Mouse (Mus musculus) naive thymus-derived CD4-positive, alpha-beta T cell, adult 2 months (primary cell): Measurements from ENCODE around the gene Slc25a19.

Experiments used
- DNase-seq: peaks from one replicate; pipeline ENCODE4 v3.0.0-alpha.2; 2011; ENCODE audit warnings: low read depth

Gene Slc25a19

DNA sequence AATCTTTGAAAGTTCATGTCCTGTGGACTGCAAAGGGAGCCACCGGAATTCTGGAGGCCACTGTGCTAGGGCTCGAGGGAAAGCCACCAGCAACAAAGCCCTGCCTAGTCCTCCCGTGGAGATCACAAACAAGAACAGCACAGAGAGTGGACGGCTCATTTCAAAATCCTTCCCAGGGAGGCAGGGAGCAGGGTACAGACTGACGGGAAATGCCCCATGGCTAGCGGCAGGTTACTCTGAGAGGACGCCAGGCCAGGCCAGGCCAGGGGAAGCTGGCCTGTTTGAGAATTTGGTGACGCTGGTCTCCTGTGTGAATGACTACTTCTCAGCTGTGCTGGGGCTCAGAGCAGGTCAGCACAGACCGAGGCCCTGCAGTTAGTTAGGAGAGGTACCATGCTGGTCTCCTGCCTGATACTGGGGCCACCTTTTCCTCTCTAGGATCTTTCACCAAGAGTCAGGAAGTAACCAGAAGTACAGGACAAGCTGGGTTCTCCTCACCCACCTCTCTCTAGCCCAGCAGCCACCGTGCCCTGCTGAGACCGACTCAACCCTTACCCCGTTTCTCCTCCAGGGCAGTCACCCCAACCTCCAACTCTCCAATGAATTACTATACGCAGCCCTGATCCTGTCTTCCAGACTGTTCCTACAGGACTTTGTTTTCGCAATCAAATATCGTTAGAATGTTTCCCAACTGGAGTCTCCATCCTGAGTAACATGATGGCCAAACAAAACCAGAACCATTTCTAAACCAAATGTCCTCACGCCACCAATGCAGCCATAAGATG is 9.2 kb downstream of the Slc25a19 start:
- DNase-seq = no peak

DNA sequence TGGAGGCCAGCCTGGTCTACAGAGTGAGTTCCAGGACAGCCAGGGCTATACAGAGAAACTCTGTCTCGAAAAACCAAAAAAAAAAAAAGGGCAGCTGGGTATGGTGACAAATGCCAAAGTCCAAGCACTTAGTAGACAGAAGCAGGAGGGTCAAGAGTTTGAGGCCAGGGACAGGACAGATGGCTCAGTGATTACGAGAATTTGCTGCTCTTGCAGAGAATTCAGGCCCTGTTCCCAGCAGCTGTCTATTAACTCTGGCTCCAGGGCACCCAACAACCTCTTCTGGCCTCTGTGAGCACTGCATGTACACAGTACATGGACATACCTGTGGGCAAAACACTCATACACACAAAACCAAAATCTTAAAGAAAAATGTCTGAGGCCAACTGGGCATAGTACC is 10.1 kb downstream of the Slc25a19 start:
- no peak for DNase-seq

DNA sequence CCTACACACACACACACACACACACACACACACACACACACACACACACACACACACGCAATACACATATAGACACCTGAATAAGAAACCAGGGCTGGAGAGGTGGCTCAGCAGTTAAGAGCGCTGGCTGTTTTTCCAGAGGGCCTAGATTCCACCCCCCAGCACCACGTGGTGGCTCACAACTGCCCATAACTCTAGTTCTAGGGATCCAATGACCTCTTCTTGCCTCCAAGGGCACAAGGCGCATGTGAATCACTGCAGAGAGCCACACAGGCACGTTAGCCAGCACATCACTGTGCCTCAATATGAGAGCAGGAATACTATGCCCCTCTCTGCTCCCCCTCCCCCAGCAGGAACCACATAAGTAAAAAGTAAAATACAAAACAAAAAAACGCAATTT is 11.2 kb downstream of the Slc25a19 start:
- no peak for DNase-seq

DNA sequence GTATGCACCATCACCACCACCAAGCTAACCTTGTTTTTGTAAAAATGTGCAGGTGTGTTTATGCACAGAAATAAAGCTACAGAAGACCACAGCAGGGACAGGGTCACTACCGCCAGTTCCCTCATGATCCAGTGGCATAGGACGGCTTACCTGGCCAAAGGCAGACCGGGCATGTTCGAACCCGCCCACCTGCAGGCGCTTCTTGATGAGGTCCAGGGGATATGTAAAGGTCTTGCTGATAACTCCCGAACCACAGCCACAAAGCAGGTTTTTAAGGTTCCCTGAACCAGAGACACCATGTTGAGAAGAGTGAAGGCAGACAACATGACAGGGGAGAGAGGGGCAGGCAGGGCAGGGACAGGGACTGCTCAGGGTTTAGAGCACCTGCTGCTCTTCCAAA is 11.7 kb downstream of the Slc25a19 start:
- no peak for DNase-seq

DNA sequence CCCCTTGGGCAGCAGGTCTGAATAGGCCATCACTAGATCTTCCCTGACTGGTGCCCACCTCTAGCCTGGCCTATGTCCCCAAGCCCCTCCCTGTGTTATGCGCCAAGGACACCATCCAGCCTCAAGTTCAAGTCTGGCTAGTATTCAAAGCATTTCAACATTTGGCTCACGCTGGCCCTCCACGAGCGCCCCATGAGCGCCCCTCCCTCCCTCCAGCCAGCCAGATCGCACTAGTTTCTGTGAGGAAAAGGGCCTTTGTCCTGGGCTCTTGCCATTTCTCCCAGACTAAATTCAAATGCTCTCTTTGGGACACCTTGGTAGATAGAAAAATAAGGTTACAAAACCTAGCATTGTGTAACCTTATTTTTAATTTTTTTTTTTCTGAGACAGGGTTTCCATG is 12.2 kb downstream of the Slc25a19 start:
- DNase-seq = no peak

DNA sequence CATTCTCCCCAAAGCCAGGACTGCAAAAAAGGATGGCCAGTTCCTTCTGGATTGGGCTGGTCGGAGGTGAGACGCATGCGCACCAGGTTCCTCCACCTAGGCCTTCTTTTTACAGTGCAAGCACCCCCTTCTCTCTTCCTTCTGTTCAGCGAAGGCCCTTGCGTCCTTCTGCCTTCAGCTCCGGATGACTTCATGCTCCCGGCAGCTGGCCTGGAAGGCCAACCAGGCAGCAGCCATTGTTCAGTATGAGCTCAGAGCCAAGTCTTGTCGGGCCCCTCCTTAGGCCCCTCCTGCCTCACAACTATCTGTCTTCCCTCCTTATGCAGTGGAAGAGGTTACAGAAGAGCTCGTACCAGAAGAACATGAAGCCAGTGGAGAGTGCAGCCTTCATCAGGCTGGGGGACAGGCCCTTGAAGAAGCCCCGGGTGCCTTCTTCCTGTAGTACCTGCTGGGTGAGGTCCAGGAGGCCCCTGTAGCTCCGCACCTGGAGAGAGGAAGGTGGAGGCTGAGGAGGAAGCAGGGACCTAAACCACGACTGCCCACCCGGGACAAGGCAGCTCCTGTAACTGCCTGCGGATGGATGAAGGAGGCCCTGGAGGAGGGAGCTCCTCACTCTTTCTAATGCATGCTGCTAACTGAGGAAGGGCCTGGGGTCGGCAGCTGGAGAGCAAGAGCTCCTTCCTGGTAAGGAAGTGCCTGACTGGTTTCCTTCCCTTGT is 12.8 kb downstream of the Slc25a19 start:
- no peak for DNase-seq

DNA sequence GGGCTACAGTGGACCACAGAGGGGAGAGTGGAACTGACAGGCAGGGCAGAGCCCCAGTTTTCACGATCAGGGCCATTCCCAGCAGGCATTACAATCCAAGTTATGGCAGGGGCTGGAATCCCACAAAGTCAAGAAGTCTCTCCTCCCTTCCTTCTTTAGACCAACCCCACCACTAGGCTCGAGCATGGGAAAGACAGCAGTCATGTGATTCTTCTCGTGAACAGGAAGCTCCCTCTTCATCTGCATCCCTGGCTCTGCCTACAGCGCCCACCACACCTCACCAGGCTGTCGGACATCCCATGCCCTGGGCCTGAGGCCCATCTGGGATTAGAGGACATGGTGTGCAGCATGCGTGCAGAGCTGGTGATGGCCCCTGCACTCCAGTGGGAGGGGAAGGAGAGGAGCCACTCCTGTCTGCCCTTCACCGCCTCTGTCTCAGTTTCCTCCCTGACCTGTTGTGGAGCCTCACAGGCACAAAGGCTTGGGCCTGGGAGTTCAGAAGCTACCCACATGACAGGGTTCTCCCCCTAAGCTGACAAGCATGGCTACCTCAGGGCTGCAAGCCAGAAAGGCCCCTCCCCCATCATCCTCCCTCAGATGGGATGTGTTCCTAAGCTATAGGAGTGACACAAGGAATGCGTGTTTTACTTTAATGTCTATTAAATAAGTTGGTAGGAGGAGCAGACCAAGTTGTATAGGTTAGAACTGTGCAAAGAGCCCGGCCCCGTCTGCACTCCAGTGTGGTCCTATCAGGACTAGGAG is 13.6 kb downstream of the Slc25a19 start:
- DNase-seq = no peak

DNA sequence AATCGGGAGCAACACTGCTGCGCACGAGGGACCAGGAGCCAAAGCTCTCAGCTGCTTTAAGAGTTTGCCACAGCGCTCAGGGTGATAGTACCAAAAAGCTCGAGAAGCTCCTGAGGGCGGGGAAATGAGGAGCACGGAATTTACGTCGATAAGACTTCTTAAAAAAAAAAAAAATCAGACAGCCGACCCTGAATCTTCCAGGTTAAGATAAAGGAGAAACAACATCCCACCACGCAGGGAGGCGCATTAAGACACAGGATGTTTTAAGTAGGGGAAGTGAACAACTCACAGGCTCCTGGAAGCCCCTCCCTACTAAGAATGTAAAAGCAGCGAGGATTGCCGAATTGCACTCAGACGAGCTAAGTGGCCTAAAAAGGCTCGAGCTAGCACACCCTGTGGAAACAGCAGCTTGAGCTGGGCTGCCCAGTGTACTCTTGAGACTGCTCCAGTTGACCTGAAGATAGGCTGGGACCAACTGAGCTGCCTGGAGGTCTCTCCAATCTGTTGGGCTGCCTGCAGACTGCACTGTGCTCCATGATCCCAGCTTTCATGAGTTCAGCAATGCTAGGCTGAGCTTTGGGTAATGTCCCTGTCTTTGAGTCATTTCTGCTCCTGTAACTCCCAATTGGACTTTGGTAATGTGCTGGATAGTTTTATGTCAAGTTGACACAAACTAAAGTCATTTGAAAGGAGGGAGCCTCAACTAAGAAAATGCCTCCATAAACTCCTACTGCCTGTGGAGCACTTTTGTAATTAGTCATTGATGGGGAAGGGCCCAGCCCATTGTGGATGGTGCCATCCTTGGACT is 14.8 kb downstream of the Slc25a19 start:
- no peak for DNase-seq

DNA sequence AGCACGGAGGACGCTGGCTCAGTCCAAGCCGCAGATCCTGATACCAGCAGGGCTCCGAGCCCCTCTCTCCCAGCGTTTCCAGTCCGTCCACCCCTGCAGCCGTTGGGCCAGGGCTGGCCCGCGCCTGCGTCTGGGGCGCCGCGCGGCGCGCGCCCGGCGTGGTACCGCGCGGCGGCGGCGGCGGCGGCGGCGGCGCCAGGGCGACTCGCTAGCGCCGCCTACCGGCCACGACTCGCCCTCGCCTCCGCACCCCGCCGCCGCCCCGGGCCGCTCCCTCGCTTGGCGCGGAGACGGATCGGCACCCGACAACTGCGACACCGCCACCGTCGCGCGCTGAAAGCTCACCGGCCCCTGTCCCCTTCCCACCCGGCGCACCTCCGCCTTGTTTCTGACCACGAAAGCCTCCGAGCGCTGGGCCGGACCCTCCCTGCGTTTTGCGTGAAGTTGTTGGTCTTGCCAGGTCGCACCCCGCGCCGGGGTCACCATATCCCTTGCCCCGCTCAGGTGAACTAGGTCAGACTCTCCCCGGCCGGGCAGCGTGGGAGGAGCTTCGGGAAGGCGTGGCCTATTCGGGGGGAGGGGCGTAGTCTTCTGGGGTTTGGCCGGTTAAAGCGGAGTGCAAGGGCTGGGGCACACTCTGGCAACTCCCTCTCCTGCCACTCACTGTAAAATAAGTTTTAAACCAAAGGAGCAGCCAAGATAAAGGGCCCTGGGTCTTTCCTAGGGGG is 15.5 kb downstream of the Slc25a19 start, which contains the start of gene Mif4gd:
TSS of gene Mif4gd (minus strand) at position 560 of the 728 bp plus-strand sequence.
- DNase-seq = peak; percentile 95

DNA sequence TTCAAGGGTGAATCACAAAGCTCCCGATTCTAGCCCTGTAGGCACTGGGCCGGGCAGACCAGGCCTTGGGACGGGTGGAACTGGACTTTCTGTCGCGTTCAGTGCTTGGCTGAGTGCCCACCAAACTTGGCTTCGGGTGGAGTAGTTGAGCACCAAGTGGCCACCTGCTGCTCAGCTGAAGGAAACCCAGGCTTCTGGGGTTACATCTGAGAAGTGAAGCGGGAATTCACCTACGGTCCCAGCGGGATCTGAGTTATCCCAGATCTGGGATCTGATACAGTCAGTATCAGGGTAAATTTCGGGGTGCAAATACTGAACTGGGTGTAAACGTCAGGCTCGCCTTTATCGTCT is 16.1 kb downstream of the Slc25a19 start:
- DNase-seq = no peak

DNA sequence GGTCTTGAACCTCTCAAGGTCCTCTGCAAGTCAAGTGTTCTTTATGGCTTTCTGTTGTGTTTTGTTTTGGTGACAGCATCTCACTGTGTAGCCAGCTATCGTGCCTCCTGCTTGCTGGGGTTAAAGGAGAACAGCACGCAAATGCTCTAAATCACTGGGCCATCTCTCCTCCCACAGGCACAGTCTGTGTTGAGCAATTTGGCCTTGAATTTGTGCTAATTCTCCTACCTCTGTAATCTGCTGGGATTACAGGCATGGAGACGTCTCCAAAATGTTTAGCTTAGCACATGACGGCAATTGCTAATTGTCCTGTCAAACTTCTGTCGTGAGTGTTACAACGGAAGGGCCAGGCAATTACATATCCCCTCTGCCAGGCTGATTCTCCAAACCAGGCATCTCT is 16.9 kb downstream of the Slc25a19 start:
- DNase-seq = no peak

DNA sequence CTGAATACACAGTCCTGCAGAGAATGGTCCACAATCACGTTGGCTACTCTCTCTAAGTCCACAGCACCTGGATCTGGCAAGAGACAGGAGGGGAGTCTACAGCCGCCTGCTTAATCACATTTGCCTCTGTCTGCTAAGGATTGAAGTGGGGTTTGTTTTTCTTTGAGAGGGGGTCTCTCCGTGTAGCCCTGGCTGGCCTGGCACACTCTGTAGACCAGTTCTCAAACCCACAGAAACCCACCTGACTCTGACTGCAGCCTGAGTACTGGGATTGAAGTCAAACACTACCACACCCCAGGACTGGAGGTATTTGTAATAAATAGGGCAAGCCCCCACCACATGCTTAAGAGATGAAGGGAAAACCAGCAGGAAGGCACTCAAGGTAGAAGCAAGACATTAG is 18.5 kb downstream of the Slc25a19 start:
- DNase-seq = no peak

DNA sequence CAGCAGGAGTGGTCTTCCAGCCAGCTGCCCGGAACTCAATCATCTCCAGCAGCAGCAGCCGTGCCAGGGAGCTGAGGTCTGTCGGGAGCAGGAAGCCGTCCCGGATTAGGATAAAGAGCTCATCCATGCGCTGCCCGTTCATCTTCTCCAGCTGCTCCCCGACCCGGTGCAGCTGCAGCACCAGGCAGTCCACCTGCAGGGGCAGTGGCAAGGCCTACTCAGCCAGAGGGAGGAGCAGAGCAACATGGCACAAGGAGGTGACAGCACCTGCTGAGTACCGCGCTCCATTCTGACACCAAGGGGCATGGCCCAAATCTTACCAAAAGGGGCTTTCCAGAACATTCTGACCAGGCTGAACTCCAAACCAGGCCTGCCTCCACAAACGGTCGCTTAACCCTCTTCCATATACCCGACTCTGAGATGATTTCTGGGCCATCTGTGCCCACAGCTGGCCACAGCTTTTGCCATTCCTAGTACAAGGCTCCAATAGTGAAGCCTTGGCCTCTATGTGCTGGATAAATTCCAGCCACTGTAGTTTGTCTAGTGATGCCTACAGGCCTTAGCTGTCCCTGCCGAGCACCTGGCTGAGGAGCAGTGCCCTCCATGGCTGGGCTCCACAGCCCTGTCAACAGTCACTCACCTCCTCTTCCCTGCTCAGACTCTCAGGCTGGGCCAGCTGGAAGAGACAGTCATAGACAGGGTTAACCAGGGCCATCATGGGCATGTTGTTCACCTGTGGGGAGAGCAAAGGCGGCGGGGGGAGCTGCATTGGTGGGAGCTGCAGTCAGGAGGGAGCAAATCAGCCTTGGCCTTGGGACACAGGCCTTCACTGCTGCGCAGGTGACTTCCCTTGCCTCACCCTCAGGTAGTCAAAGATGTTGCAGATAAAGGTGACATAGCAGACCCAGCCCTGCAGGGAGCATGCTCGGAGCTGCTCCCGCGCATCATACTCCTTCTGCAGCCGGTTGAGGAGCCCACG is 19.4 kb downstream of the Slc25a19 start:
- DNase-seq = no peak

DNA sequence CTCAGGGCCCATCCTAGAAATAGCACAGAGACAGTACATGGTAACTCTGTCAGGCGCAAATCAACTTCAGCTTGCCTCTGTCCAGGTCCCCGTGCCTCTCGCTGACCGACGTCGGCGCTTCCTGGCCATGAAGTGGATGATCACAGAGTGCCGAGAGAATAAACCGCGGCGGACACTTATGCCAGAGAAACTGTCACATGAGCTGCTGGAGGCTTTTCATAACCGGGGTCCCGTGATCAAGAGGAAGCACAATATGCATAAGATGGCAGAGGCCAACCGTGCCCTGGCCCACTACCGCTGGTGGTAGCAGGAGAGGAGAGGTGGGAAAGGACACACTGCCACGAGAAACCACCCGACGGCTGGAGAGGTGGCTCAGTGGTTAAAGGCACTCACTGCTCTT is 21.4 kb downstream of the Slc25a19 start:
- DNase-seq = no peak

DNA sequence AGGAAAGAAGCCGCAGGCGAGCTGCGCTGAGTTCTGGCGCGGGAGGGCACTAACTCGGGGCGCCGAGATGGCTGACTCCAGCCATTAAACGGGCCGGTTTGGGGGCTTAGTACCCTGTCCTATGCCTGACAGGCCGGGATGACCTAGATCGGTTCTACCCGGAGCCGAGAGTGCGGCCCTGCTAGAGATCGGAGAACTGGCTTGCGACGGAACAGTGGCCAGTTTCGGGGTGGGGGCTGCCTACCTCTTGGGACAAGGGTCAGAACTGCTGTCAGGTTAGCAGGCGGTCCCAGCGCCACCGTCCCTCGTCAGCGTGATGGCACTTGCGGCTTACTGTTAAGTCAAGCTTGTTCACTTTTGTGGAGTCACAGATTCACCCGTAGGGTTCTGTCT is 23.8 kb downstream of the Slc25a19 start:
- no peak for DNase-seq

DNA sequence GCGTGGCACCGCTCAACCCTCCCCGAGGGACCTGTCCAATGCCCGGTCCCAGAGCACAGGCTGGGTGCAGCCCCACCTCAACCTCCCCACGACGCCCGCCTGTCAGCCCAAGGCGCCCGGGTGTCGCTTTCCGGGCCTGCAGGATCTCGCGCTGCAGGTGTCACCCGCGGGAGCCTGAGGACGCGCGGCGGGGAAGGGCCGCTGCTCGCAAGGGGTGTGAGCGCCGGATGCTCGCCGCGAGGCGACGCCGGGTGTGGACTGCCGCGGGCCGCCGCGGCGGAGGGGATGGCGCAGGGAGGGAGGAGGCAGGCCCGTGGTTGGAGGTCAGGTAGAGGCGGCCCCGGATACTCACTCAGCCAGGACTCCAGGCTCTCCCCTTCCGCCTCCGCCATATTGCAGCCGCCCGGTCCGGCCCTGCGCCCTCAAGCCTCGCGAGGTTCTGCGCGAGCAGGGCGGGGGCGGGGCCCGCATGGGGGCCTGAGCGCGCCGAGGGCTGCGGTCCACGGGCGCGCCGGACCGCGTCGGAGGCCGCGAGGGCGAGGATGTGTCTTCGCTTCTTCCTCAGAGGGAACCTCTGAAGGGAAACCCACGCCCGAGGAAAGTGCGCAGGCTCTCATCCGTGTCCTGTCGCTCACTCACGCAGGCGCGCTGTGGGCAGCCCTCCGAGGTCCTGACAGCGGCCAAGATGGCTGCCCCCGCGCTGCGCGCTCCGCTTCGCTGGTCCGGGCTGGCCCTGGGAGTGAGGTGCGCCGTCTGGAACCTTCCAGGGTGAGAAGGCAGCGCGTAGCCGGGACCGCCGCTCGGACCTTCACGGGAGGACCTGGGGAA is 24.4 kb downstream of the Slc25a19 start, which contains the start of the genes Mrps7 and Gga3:
TSS of gene Mrps7 (plus strand) at position 450 of the 828 bp plus-strand sequence.
TSS of gene Gga3 (minus strand) at position 576 of the 828 bp plus-strand sequence.
- DNase-seq = peak; percentile 96

DNA sequence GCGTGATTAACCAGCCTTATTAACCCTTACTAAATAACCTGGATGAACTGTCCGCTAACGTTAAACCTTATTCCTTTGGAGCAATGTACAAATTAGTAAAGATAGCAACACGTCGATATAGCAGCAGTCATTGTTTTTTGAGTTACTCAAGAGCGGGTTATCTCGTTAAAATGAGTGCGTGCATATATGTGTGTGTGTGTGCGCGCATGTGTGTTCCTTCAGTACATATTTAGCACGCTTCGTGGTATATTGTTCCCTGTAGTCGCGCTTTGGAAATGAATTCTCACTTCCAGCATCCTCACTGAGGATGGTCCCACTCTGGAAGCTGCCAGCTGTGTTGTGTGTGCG is 25.0 kb downstream of the Slc25a19 start:
- no peak for DNase-seq

DNA sequence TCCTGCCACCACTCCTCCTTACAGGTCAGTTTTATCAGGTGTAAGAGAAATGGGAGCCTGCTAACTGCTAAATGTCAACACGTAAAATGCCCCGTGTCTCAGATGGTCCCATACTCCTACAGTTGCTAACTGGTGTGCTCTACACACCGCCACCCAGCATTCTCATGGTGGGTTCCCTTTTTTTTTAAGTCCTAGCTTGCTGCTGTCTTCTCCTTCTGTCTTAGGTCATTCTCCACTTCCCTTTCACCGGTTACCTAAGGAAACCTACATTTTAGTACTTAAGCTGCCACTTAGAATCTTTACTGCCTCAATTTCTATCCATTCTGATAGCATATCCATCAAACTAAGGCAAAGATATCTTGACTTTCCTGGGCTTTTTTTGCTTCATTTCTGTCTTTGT is 26.9 kb downstream of the Slc25a19 start:
- DNase-seq = no peak

DNA sequence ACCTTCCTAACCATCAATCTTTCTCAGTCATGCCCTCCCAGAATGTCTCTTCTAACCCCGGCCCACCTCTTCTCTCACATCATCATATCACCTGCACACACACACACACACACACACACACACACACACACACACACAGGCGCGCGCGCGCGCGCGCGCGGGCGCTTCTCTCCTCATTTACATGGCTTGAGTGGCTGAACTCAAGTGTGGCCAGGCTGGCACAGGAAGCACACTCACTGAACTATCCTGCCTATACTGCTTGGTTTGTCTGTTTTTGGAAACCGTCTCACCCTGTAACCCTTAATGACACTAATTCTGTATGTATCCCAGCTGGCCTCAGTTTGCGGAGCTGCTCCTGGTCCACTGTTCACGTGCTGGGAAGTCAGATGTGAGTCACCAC is 27.4 kb downstream of the Slc25a19 start:
- DNase-seq = no peak
